Comparison of ENCODE assay signal across 8 mouse cellular contexts in genomic region chr6:50111111-50111655, GRCm38 (mm10). TPM values are rescaled to one million over a fixed set of nuclear protein-coding genes. Genes with fewer than 3 reads are reported as not detected.
A peak's percentile ranks its signal among the peaks of the same experiment; 100 is the strongest.
DNase-seq lines count a peak whose midpoint lies in the region; ATAC-seq and TF ChIP-seq lines count a peak whose summit lies in the region.

No protein-coding gene starts in this region.

- H3K4me3 ChIP-seq in liver, adult 2 months (ENCODE audit: insufficient read depth, low read depth, low read length), result peak overlapping the region; percentile 90
- H3K4me3 ChIP-seq in embryonic facial prominence, embryonic 11.5 days (ENCODE audit: low read depth, low read length), result peak overlapping the region; percentile 90
- peak overlapping the region; percentile 88 for H3K4me3 ChIP-seq in intestine, embryonic 15.5 days (replicated peaks)
- H3K4me3 ChIP-seq in neural tube, embryonic 12.5 days, result peak overlapping the region; percentile 89

- WGBS in liver, adult 2 months, result 13% methylated on average over 6 of the region's 6 CpGs
- 9% methylated on average over 6 of the region's 6 CpGs for WGBS in embryonic facial prominence, embryonic 11.5 days
- 7% methylated on average over 6 of the region's 6 CpGs for WGBS in intestine, embryonic 15.5 days
- WGBS in neural tube, embryonic 12.5 days, result 8% methylated on average over 6 of the region's 6 CpGs

- no peak for ATAC-seq in embryonic facial prominence, embryonic 11.5 days (replicated peaks; ENCODE audit: insufficient number of reproducible peaks, low FRiP score, low TSS enrichment, low read depth)
- no peak for ATAC-seq in intestine, embryonic 15.5 days
- ATAC-seq in neural tube, embryonic 12.5 days (ENCODE audit: low FRiP score, low read depth), result no peak

- no peaks in the 10 kb centered on the region for H3K36me3 ChIP-seq in liver, adult 2 months (ENCODE audit: control insufficient read depth, insufficient read depth, low read length)
- no peaks in the 10 kb centered on the region for H3K36me3 ChIP-seq in embryonic facial prominence, embryonic 11.5 days (replicated peaks; ENCODE audit: control insufficient read depth, insufficient read depth, low read depth, low read length)
- H3K36me3 ChIP-seq in intestine, embryonic 15.5 days, result no peaks in the 10 kb centered on the region
- H3K36me3 ChIP-seq in neural tube, embryonic 12.5 days, result no peaks in the 10 kb centered on the region

- peak overlapping the region; percentile 83 for H3K4me2 ChIP-seq in embryonic facial prominence, embryonic 11.5 days (ENCODE audit: low read depth, low read length)
- peak overlapping the region; percentile 84 for H3K4me2 ChIP-seq in intestine, embryonic 15.5 days (replicated peaks)
- H3K4me2 ChIP-seq in neural tube, embryonic 12.5 days (replicated peaks), result peak overlapping the region; percentile 76

- peaks cover 7% of the 10 kb centered on the region; the same call in 1 of the 2 replicates for H3K79me2 ChIP-seq in liver, adult 2 months (ENCODE audit: control insufficient read depth, insufficient read depth, low read length)

- no peaks in the 10 kb centered on the region for H3K27me3 ChIP-seq in liver, adult 2 months (ENCODE audit: control insufficient read depth, insufficient read depth, low read length)
- no peaks in the 10 kb centered on the region; the same call in 1 of the 2 replicates for H3K27me3 ChIP-seq in embryonic facial prominence, embryonic 11.5 days (ENCODE audit: control insufficient read depth, insufficient read depth, low read length)
- H3K27me3 ChIP-seq in intestine, embryonic 15.5 days (replicated peaks), result no peaks in the 10 kb centered on the region
- no peaks in the 10 kb centered on the region for H3K27me3 ChIP-seq in neural tube, embryonic 12.5 days (replicated peaks)

- peak overlapping the region; percentile 71 for H3K27ac ChIP-seq in liver, adult 2 months (replicated peaks; ENCODE audit: insufficient read depth, low read depth, low read length)
- no peak overlapping the region for H3K27ac ChIP-seq in embryonic facial prominence, embryonic 11.5 days (replicated peaks; ENCODE audit: low read depth, low read length)
- peak overlapping the region; percentile 77; the same call in 1 of the 2 replicates for H3K27ac ChIP-seq in intestine, embryonic 15.5 days
- no peak overlapping the region for H3K27ac ChIP-seq in neural tube, embryonic 12.5 days

- TF ChIP-seq POLR2A in liver, adult 2 months (IDR thresholded peaks at IDR 0.05; ENCODE audit: extremely low read depth, insufficient read depth, low read length), result no peak

- peaks cover 3% of the 10 kb centered on the region for H3K4me1 ChIP-seq in liver, adult 2 months (ENCODE audit: control insufficient read depth, insufficient read depth, low read length)
- no peaks in the 10 kb centered on the region for H3K4me1 ChIP-seq in embryonic facial prominence, embryonic 11.5 days (ENCODE audit: control insufficient read depth, insufficient read depth, low read length)
- no peaks in the 10 kb centered on the region for H3K4me1 ChIP-seq in intestine, embryonic 15.5 days (replicated peaks)
- H3K4me1 ChIP-seq in neural tube, embryonic 12.5 days, result peaks cover 9% of the 10 kb centered on the region

- no peak for TF ChIP-seq CTCF in liver, adult 2 months (IDR thresholded peaks at IDR 0.05; ENCODE audit: low read depth, low read length)

- peak overlapping the region; percentile 87 for H3K9ac ChIP-seq in liver, adult 2 months (ENCODE audit: low read depth, low read length)
- peak overlapping the region; percentile 92 for H3K9ac ChIP-seq in embryonic facial prominence, embryonic 11.5 days (replicated peaks; ENCODE audit: low read length)
- peak overlapping the region; percentile 86 for H3K9ac ChIP-seq in intestine, embryonic 15.5 days
- H3K9ac ChIP-seq in neural tube, embryonic 12.5 days, result peak overlapping the region; percentile 90

- H3K9me3 ChIP-seq in embryonic facial prominence, embryonic 11.5 days (replicated peaks; ENCODE audit: control insufficient read depth, low read length), result no peaks in the 10 kb centered on the region
- no peaks in the 10 kb centered on the region for H3K9me3 ChIP-seq in intestine, embryonic 15.5 days
- no peaks in the 10 kb centered on the region for H3K9me3 ChIP-seq in neural tube, embryonic 12.5 days

- DNase-seq in liver, adult 2 months (ENCODE audit: extremely low read depth, low read depth, low spot score), result peak; percentile 48
- no peak for DNase-seq in liver
- peak; percentile 13 for DNase-seq in embryonic facial prominence, embryonic 11.5 days (ENCODE audit: low spot score)
- DNase-seq in layer of hippocampus, adult 9-10 months (ENCODE audit: low spot score), result no peak
- DNase-seq in layer of hippocampus, postnatal 25 days (ENCODE audit: extremely low spot score in 1 of 2, low spot score in 1 of 2), result no peak
- DNase-seq in kidney, postnatal 36 days, result no peak

RNA-seq across cellular contexts. Expression of gene Mpp6, which starts 1.1 kb away (rescaled TPM):
- 68.2 and 68.3 TPM in 2 replicates for total RNA-seq in liver, adult 2 months (2014; rRNA removed)
- polyA plus RNA-seq in liver, adult 2 months (2012; rRNA removed), result 17.2 and 17.9 TPM in 2 replicates
- polyA plus RNA-seq in embryonic facial prominence, embryonic 11.5 days (2014; fragmentation: Nextera tagmentation; extraction: Ambion mirVana), result 70.9 and 74.5 TPM in 2 replicates
- polyA plus RNA-seq in intestine, embryonic 15.5 days (2015; fragmentation: Nextera tagmentation; extraction: Ambion mirVana), result 56.2 and 64.5 TPM in 2 replicates
- 67.0 and 68.6 TPM in 2 replicates for polyA plus RNA-seq in neural tube, embryonic 12.5 days (2016; fragmentation: Nextera tagmentation; extraction: Ambion mirVana)
- total RNA-seq in layer of hippocampus, postnatal 25 days (2021), result 100 to 1,000 TPM; 110 to 112 TPM

Comparison
In these comparisons a context has a peak if more than half of its experiments do, and no peak if none do; other contexts are left out.
1. DNase-seq: peak in liver, adult 2 months (single experiment) and embryonic facial prominence, embryonic 11.5 days (single experiment); none in liver (single experiment), layer of hippocampus, adult 9-10 months (single experiment), layer of hippocampus, postnatal 25 days (0 of 2) and kidney, postnatal 36 days (0 of 2).
2. H3K27ac ChIP-seq: peak in liver, adult 2 months (single experiment) and intestine, embryonic 15.5 days (single experiment); none in embryonic facial prominence, embryonic 11.5 days (single experiment) and neural tube, embryonic 12.5 days (single experiment).
3. Peak in every context shown above with its lines, with median percentiles within 50 percentile points of each other: H3K4me3 ChIP-seq, H3K9ac ChIP-seq and H3K4me2 ChIP-seq.